Mouse (Mus musculus): ENCODE results near the gene Lrrc43. TPM values are rescaled to one million over a fixed set of nuclear protein-coding genes. Genes with fewer than 3 reads are reported as not detected.

Gene Lrrc43
- polyA plus RNA-seq, 1 experiment from 2014 or later = 0.61 TPM

DNA sequence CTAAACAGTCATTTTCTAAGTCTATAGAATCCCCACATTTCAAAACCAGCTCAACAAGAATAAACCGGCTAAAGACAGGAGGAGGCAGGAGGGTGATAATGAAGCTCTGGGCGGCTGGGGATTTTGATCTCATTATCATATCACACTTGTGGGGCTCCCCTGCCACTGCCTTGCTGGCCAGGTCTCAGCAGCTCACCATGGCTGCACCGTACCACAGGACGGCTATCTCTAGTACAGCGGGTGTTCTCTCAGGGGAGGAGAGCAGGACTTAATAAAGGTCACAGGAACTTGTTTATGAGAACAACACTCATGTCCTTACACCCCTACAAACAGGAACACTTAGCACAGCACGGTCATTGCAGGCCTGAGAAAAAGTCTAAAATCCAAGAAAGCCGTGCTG is 66.6 kb downstream of the Lrrc43 start:
- no peak overlapping the region for H3K4me3 ChIP-seq (ENCODE audit: low read depth, low read length)
- H3K4me1 ChIP-seq (ENCODE audit: control insufficient read depth, insufficient read depth, low read length) = no peaks in the 10 kb centered on the region
- H3K4me2 ChIP-seq (ENCODE audit: low read depth, low read length) = no peak overlapping the region
- no peak overlapping the region for H3K27ac ChIP-seq (replicated peaks; ENCODE audit: low read depth, low read length)
- ATAC-seq (ENCODE audit: low read depth) (no peak), DNase-seq (ENCODE audit: low spot score) (no peak)
- H3K9ac ChIP-seq (ENCODE audit: low read depth, low read length) = no peak overlapping the region
- H3K36me3 ChIP-seq (ENCODE audit: control insufficient read depth, insufficient read depth, low read length) = peaks cover 63% of the 10 kb centered on the region
- no peaks in the 10 kb centered on the region for H3K27me3 ChIP-seq (replicated peaks; ENCODE audit: control insufficient read depth, insufficient read depth, low read length)
- 92% methylated on average over 7 of the region's 7 CpGs for WGBS
- no peaks in the 10 kb centered on the region for H3K9me3 ChIP-seq (ENCODE audit: control insufficient read depth, low read length)

DNA sequence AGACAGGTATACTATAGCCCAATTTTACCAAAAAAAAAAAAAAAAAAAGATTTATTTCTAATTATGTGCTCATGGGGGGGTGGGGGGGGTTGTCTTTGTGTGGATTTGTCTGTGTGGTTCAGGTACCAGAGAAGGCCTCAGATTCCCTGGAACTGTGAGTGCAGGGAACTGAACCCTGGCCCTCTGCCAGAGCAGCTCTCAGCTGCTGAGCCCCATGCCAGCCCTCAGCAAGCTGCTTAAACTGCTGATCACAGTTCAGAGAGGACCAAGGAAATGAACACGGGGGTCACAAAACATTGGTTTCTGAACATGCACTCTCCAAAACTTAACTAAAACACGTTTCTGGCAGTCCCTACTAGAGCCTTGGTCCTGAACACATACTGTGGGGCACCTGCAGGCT is 67.3 kb downstream of the Lrrc43 start:
- Histone ChIP-seq H3K9ac (ENCODE audit: low read depth, low read length) (no peak overlapping the region), H3K36me3 (ENCODE audit: control insufficient read depth, insufficient read depth, low read length) (peaks cover 69% of the 10 kb centered on the region), H3K27me3 (replicated peaks; ENCODE audit: control insufficient read depth, insufficient read depth, low read length) (no peaks in the 10 kb centered on the region), H3K9me3 (ENCODE audit: control insufficient read depth, low read length) (no peaks in the 10 kb centered on the region), H3K4me3 (ENCODE audit: low read depth, low read length) (no peak overlapping the region), H3K27ac (replicated peaks; ENCODE audit: low read depth, low read length) (no peak overlapping the region), H3K4me1 (ENCODE audit: control insufficient read depth, insufficient read depth, low read length) (no peaks in the 10 kb centered on the region), H3K4me2 (ENCODE audit: low read depth, low read length) (no peak overlapping the region)
- no peak for ATAC-seq (ENCODE audit: low read depth)
- no peak for DNase-seq (ENCODE audit: low spot score)
- 58% methylated on average over 2 of the region's 2 CpGs for WGBS

Small RNA genes lying within 50 kb of the gene (microRNA-seq; reads per million reads assigned to microRNA genes)
- 0.83 reads per million for gene Mir7647 (ENCODE audit: borderline number of aligned reads)

Other genes starting within 250 kb of the Lrrc43 start
- gene Wdr66, start 237.2 kb upstream of the Lrrc43 start, polyA plus RNA-seq (2014; fragmentation: Nextera tagmentation; extraction: Ambion mirVana) = 2.5 and 3.2 TPM in 2 replicates
- 19.1 and 19.7 TPM in 2 replicates for gene Bcl7a, start 145.5 kb upstream of the Lrrc43 start, polyA plus RNA-seq (2014; fragmentation: Nextera tagmentation; extraction: Ambion mirVana)
- 17.7 and 18.8 TPM in 2 replicates for gene Mlxip, start 94.5 kb upstream of the Lrrc43 start, polyA plus RNA-seq (2014; fragmentation: Nextera tagmentation; extraction: Ambion mirVana)
- not detected in 2 replicates for gene Il31, start 184 bp downstream of the Lrrc43 start, polyA plus RNA-seq (2014; fragmentation: Nextera tagmentation; extraction: Ambion mirVana)
- gene B3gnt4, start 21.2 kb downstream of the Lrrc43 start, polyA plus RNA-seq (2014; fragmentation: Nextera tagmentation; extraction: Ambion mirVana) = 0.45 and 0.86 TPM in 2 replicates
- 106 and 118 TPM in 2 replicates for gene Diablo, start 34.9 kb downstream of the Lrrc43 start, polyA plus RNA-seq (2014; fragmentation: Nextera tagmentation; extraction: Ambion mirVana)
- 4.5 and 6.0 TPM in 2 replicates for gene Gm49027, start 36.2 kb downstream of the Lrrc43 start, polyA plus RNA-seq (2014; fragmentation: Nextera tagmentation; extraction: Ambion mirVana)
- 23.8 and 30.2 TPM in 2 replicates for gene Vps33a, start 83.7 kb downstream of the Lrrc43 start, polyA plus RNA-seq (2014; fragmentation: Nextera tagmentation; extraction: Ambion mirVana)
- gene Clip1, start 195.3 kb downstream of the Lrrc43 start, polyA plus RNA-seq (2014; fragmentation: Nextera tagmentation; extraction: Ambion mirVana) = 31.1 and 33.4 TPM in 2 replicates
- 64.8 and 68.3 TPM in 2 replicates for gene Zcchc8, start 231.8 kb downstream of the Lrrc43 start, polyA plus RNA-seq (2014; fragmentation: Nextera tagmentation; extraction: Ambion mirVana)

Data from embryonic facial prominence, embryonic 14.5 days (tissue).